Mouse (Mus musculus) lung, postnatal 0 days (tissue): ENCODE measurements around the gene Alox15. TPM values are rescaled to one million over a fixed set of nuclear protein-coding genes. Genes with fewer than 3 reads are reported as not detected.

Source experiments
- ATAC-seq: fragments of 200-750 bp; cut with Nextera tagmentation; 2 replicates; pipeline ENCODE4 v1.8.0; 2017; ENCODE audit warnings: moderate library complexity
- DNase-seq: peaks from one replicate; pipeline ENCODE4 v3.0.0-alpha.2; 2016; ENCODE audit warnings: low spot score
- H3K27ac ChIP-seq: fragments of 300-500 bp; sonication (generic); 2 replicates; pipeline ENCODE4 v1.5.1; 2014; ENCODE audit warnings: antibody characterized with exemption, mild to moderate bottlenecking, low read length, mixed read lengths
- H3K27me3 ChIP-seq: fragments of 300-500 bp; sonication (generic); replicated peaks from 2 replicates; pipeline ENCODE4 v1.6.1; 2014; ENCODE audit warnings: low read length, mixed read lengths; ENCODE audit not compliant: insufficient read depth
- H3K36me3 ChIP-seq: fragments of 300-500 bp; sonication (generic); 2 replicates; pipeline ENCODE4 v1.6.1; 2014; ENCODE audit warnings: low read length, mixed read lengths; ENCODE audit not compliant: insufficient read depth
- H3K4me1 ChIP-seq: fragments of 300-500 bp; sonication (generic); 2 replicates; pipeline ENCODE4 v1.6.1; 2014; ENCODE audit warnings: antibody characterized with exemption, low read depth, low read length, mixed read lengths; ENCODE audit not compliant: insufficient read depth
- H3K4me2 ChIP-seq: fragments of 300-500 bp; sonication (generic); replicated peaks from 2 replicates; pipeline ENCODE4 v1.6.1; 2014; ENCODE audit warnings: low read depth, mild to moderate bottlenecking, low read length, moderate library complexity, mixed read lengths
- H3K4me3 ChIP-seq: fragments of 300-500 bp; sonication (generic); 2 replicates; pipeline ENCODE4 v1.5.1; 2014; ENCODE audit warnings: low read depth, low read length
- H3K9ac ChIP-seq: fragments of 300-500 bp; sonication (generic); replicated peaks from 2 replicates; pipeline ENCODE4 v1.6.1; 2014; ENCODE audit warnings: low read depth, mild to moderate bottlenecking
- H3K9me3 ChIP-seq: fragments of 300-500 bp; sonication (generic); 2 replicates; pipeline ENCODE4 v1.6.1; 2016; ENCODE audit warnings: low read length, mixed read lengths
- CTCF ChIP-seq: IDR thresholded peaks from 2 replicates; pipeline ENCODE4 v1.5.1; 2016; ENCODE audit warnings: antibody characterized with exemption, mild to moderate bottlenecking
- EP300 ChIP-seq: IDR thresholded peaks from 2 replicates; pipeline ENCODE4 v1.6.1; 2016; ENCODE audit warnings: antibody characterized with exemption, mild to moderate bottlenecking, control low read depth
- WGBS: fragments of 180-500 bp; shearing (Covaris S2); extraction: QIAGEN DNeasy Blood & Tissue Kit; methylation state at CpG from one replicate; pipeline ENCODE4 v1.1.7; 2014; 5-methylcytosine and 5-hydroxymethylcytosine counted together
- polyA plus RNA-seq: library from polyadenylated mRNA; unstranded; fragments of >200 nt; fragmentation: Nextera tagmentation; extraction: Ambion mirVana; gene quantifications from 2 replicates; pipeline ENCODE4 v1.2.1, GENCODE M21; 2015

Gene Alox15
- polyA plus RNA-seq, 1 experiment from 2014 or later = 0.26 TPM

GRCm38 (mm10) chr11:70345546-70345945, 6.3 kb downstream of the Alox15 start:
- H3K4me2 ChIP-seq = no peak overlapping the region
- no peak for DNase-seq
- TF ChIP-seq CTCF (no peak), EP300 (no peak)
- H3K4me1 ChIP-seq = no peaks in the 10 kb centered on the region
- H3K27me3 ChIP-seq = 0 out of 2 replicates have a peak, but pooled peaks cover under 1% of the 10 kb centered on the region
- no peak overlapping the region for H3K4me3 ChIP-seq
- no peak for ATAC-seq
- H3K9me3 ChIP-seq = no peaks in the 10 kb centered on the region
- H3K36me3 ChIP-seq = no peaks in the 10 kb centered on the region
- H3K9ac ChIP-seq = no peak overlapping the region
- H3K27ac ChIP-seq = no peak overlapping the region
- 87% methylated on average over 8 of the region's 8 CpGs for WGBS

- H3K9ac ChIP-seq = no peak overlapping the region
- no peak overlapping the region for H3K4me3 ChIP-seq
- H3K27me3 ChIP-seq = no peaks in the 10 kb centered on the region
- H3K9me3 ChIP-seq = no peaks in the 10 kb centered on the region
- no peak overlapping the region for H3K27ac ChIP-seq
- no peak overlapping the region for H3K4me2 ChIP-seq
- H3K36me3 ChIP-seq = no peaks in the 10 kb centered on the region
- H3K4me1 ChIP-seq = no peaks in the 10 kb centered on the region
- TF ChIP-seq EP300 (no peak), CTCF (no peak)
- WGBS = 58% methylated on average over 10 of the region's 10 CpGs
- no peak for ATAC-seq
- no peak for DNase-seq
Measured at GRCm38 (mm10) chr11:70345061-70345460, 6.8 kb downstream of the Alox15 start.

GRCm38 (mm10) chr11:70339481-70339880, 12.3 kb downstream of the Alox15 start:
- WGBS = 34% methylated on average over 7 of the region's 7 CpGs
- no peaks in the 10 kb centered on the region for H3K4me1 ChIP-seq
- H3K9ac ChIP-seq = no peak overlapping the region
- H3K27ac ChIP-seq = no peak overlapping the region
- H3K4me3 ChIP-seq = no peak overlapping the region
- DNase-seq (no peak), ATAC-seq (no peak)
- H3K27me3 ChIP-seq = no peaks in the 10 kb centered on the region
- no peaks in the 10 kb centered on the region for H3K36me3 ChIP-seq
- TF ChIP-seq CTCF (0 out of 2 replicates have a peak, but pooled peaks have one; percentile 7), EP300 (no peak)
- no peaks in the 10 kb centered on the region for H3K9me3 ChIP-seq
- H3K4me2 ChIP-seq = no peak overlapping the region

- TF ChIP-seq EP300 = no peak
- TF ChIP-seq CTCF = peak; percentile 74
- DNase-seq (peak; percentile 57), ATAC-seq (no peak; the same call in 1 of the 2 replicates)
- Histone ChIP-seq H3K27ac (no peak overlapping the region), H3K36me3 (no peaks in the 10 kb centered on the region), H3K4me2 (no peak overlapping the region), H3K4me3 (no peak overlapping the region), H3K9ac (no peak overlapping the region), H3K27me3 (no peaks in the 10 kb centered on the region), H3K4me1 (no peaks in the 10 kb centered on the region), H3K9me3 (no peaks in the 10 kb centered on the region)
- WGBS = 24% methylated on average over 4 of the region's 4 CpGs
Measured at GRCm38 (mm10) chr11:70334477-70334876, 17.4 kb downstream of the Alox15 start.

GRCm38 (mm10) chr11:70324726-70325125, 27.1 kb downstream of the Alox15 start:
- Histone ChIP-seq H3K27me3 (peaks cover 20% of the 10 kb centered on the region), H3K4me2 (no peak overlapping the region), H3K4me3 (no peak overlapping the region), H3K9ac (no peak overlapping the region), H3K27ac (no peak overlapping the region), H3K36me3 (no peaks in the 10 kb centered on the region), H3K4me1 (no peaks in the 10 kb centered on the region), H3K9me3 (no peaks in the 10 kb centered on the region)
- ATAC-seq (no peak), DNase-seq (no peak)
- WGBS = 81% methylated on average over 8 of the region's 8 CpGs
- TF ChIP-seq CTCF (no peak), EP300 (no peak)

GRCm38 (mm10) chr11:70322528-70322927, 29.3 kb downstream of the Alox15 start, which contains the start of gene Alox12e:
Gene Alox12e, minus strand, starts transcription at chr11:70322628.
- H3K27ac ChIP-seq = no peak within 1 kb of the TSS
- WGBS = 21% methylated on average over 7 of the region's 7 CpGs
- H3K27me3 ChIP-seq = peaks cover 20% of the 10 kb centered on the region
- TF ChIP-seq EP300 = no peak
- no peak for TF ChIP-seq CTCF
- H3K36me3 ChIP-seq = no peaks in the 10 kb centered on the region
- DNase-seq (no peak), ATAC-seq (no peak)
- no peak within 1 kb of the TSS for H3K9ac ChIP-seq
- no peaks in the 10 kb centered on the region for H3K9me3 ChIP-seq
- no peak within 1 kb of the TSS for H3K4me2 ChIP-seq
- H3K4me3 ChIP-seq = no peak within 1 kb of the TSS
- H3K4me1 ChIP-seq = no peaks in the 10 kb centered on the region

- no peak overlapping the region for H3K4me2 ChIP-seq
- H3K9me3 ChIP-seq = no peaks in the 10 kb centered on the region
- H3K4me3 ChIP-seq = no peak overlapping the region
- H3K27ac ChIP-seq = no peak overlapping the region
- no peaks in the 10 kb centered on the region for H3K36me3 ChIP-seq
- WGBS = 4% methylated on average over 15 of the region's 15 CpGs
- ATAC-seq (no peak), DNase-seq (peak; percentile 58)
- no peak overlapping the region for H3K9ac ChIP-seq
- H3K4me1 ChIP-seq = no peaks in the 10 kb centered on the region
- peaks cover 20% of the 10 kb centered on the region for H3K27me3 ChIP-seq
- TF ChIP-seq CTCF (peak; percentile 87), EP300 (no peak)
Measured at GRCm38 (mm10) chr11:70321664-70322063, 30.2 kb downstream of the Alox15 start.
